Mouse (Mus musculus) v-Abl transformed pro-B cells (cell line): ENCODE measurements around the gene Meis1.

ENCODE experiments used
- in situ Hi-C, 2 experiments: fragments of 400-800 bp; cut with MboI; formaldehyde crosslinking; loops; one replicate each; pipeline ENCODE4 v1.15.1; 2025; ENCODE audit not compliant: unreplicated experiment in 2 of 2

Meis1 gene

DNA sequence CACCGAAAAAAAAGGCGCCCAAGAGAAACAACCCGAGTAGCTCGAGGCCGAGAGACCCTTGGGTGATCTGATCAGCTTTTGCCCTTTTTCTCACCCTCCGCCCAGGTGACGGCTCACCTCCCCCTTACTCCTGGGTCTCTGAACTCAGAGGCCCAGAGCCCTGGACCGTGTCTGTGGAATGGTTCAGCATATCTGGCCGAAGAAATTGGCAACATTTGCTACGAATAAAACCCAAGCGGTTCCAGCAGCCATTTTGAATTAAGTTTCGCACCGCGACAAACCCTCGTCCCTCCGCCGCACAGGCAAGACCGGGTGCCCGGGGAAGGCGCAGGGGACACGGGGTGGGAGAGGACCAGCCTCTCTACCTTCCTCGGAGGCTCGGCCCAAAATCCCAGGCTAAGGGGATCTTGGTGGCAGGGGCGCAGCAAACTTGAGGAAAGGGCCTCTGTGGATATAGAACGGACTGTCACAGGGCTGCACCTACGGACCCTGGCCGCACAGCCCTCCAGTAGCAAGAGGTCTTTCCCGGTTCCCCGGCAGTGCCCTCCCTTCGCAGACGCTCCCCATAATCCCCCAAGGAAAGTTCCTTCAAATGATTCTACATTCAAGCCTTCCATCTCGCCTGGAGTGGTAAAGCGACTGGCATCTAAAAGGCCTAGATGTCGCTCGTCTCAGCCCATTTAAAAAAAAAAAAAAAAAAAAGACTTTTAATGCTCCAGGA, 4.2 kb downstream of the Meis1 start:
- in situ Hi-C loops, result no loop called here

DNA sequence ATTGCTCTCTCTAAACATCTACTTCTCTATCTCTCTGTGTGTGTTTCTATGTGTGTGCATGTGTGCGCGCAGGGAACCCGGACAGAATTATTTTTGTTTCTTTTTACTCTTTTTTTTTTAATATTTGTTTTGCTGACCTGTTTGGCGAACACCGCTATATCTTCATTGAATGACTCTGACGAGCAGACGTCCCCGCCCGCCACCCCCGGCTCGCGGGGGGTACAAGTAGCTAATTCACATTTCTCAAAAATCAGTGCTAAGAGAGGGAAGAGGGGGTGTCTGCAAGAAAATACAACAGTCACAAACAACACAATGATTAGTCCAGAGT, 4.7 kb downstream of the Meis1 start:
- in situ Hi-C loops, result no loop called here

DNA sequence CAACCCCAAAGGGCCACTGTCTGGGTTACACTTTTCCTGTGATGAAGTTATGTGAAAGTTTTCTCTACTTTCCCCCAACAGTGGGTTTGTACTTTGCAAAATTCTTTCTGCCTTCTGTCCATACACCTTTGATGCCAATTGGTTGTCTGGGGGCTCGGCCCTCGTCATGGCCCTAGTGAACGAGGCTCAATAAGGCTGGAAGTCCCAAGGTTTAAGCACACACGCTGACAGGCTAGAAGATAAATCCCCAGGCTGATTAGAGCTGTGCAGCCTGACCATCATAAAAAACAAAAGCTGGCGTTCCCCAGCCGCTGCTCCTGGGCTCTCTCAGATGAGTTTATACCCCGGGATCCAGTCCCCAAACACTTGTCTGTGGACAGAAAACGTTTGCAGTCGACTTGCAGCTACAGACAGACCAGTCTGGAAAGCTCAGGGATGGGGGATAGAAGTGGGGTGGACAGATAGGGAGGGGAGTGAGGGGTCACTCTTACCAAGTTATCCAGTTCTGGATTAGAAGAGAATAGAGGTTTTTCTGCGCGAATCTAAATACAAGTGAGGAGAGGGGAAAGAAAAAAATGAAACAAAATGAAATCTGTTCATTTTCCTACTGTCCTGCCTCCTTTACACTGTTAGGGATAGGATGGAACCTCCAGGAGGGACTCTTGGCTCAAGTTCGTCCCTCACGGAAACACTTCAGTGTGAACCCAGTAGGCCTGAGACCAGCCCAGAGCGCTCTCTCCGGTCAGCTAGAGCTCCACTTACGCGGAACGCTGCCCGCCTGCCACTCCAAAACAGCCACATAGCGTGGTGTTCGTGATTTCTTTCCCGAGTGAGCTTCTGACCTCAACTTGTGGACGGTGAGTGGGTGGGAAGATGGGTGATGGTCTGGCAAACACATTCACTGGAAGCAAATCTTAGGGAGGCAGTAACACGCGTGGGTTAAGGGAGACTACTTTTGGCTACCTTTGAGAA, 5.4 kb downstream of the Meis1 start:
- in situ Hi-C loops, result no loop called here

DNA sequence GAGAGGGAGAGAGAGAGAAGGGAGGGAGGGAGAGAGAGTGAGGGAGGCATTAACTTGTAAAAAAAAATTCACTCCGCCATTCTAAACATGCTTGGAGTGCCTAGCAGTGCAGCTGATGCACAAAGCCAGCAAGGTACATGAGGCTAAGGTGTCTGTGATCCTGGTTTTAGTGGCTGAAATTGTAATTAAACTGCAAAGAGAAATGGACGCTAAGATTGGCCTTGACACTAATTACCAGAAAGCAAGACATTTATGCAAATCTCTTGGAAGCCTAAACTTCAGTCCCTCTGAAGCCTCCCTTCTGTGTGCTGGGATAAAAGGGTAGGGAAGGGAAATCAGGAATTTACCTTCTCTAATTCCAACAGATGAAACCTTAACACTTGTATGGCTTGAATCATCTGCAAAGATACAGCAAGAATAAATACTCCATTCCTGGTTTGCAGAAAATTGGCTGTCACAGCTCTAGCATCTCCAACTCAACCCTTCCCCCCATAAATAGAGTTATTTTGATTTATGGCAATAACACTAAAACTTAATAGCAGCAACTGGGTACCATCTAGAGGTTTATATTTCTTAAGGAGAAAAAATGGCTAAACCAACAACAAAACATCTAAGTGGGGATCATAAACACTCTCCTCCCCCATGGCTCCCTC, 6.2 kb downstream of the Meis1 start:
- in situ Hi-C loops, result no loop called here

DNA sequence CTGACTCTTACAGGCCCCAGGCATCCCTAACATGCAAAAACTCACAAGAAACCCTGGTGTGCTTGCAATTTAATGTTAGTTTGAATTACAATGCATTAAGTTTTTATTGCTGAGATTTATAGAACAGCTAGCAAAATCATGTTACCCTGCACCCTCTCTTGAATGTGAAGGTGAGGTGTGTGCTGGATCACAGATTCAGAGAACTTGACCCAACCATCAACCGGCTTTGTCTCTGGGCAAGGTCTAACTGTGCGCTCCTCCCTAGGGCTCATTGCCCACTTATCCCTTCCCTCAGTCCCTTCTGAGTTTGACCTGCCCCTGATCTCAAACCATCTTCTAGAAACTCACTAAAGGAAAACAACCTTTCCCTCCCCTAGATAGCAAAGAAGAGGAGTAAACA, 6.8 kb downstream of the Meis1 start:
- in situ Hi-C loops, result no loop called here

DNA sequence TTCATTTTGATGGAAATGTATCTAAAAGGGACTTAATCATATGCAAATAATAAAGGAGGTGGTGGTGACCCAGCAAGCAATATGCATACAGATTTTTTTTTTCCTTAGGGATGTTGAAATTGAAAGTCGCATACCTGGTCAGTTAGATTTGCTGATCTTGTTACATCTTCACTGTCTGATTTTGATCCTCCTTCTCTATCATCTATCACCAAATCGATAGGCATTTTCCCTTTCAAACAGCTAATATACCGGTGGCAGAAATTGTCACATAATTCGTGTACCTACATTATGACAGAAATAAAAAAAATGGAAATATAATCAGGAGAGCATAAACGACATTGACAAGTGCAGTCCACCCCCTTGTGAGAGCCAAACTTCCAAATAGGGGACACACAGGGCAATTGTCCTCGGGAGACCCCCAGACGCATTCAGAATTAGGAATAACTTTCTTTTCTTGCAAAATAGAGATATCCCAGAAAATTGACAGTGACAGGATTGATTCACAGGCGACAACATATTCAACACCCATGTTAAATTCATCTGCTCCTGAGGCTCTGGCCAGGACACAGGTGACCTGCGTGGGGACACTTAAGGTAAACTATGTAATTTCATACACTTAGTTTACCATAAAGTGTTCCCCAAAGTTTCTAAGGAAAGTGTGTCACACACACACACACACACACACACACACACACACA, 7.5 kb downstream of the Meis1 start:
- in situ Hi-C loops, result no loop called here

DNA sequence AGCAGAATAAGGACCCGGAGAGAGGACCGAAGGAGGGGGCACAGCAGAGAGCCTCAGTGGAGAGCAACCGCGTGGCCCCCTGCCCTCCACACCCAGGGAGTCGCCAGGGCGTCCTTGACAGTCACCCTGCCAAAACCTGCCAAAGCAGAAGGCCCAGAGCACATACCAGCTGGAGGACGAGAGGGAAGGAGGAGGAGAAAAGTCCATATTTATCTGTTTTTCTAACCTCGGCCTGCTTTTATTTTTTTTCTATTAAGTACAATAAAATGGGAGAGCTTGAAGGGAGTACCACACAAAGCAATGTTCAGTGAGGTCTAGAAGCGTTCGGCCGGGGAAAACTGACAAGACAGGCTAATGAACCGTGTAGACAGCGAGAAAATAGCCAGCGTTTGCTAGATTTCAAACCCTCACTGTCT, 8.4 kb downstream of the Meis1 start:
- in situ Hi-C loops, result no loop called here

DNA sequence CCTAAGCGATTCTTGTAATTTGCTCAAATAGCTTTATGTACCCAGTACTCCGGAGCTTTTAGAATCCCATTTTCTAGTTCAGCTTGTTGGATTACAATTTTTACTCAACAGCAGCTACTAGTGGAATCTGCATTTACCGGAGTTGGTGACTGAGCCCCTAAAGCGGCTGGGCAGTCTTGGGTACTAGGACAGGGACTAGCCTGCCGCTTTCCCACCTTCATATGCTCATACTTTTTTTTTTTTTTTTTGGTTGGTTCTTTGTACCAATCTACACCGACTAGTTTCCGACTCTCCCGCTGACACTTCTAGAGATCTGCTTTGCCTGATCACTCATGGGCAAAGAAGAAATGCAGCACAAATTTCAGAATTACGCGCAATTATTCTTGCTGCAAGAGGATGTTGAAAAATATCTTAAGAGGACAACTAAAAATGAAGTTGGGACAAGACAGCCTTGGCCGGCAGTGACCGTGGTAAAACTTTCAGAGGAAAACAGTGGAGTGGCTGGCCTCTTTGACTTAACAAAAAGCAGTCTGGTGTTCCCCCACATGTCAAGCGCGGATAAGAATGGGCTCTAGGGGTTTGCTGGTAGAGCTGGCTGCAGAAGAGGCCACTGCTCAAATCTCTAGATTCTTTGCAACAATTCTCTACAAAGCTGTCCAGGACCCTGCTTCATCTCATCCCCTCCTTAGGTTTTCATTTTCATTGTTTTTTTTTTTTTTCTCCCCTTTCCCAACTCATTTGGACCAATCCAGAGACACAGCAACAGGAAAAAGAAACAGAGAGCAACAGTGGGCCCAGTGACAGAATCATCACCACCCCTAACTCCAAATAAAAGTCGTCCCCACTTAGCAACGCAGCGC, 9.0 kb downstream of the Meis1 start:
- in situ Hi-C loops, result no loop called here

DNA sequence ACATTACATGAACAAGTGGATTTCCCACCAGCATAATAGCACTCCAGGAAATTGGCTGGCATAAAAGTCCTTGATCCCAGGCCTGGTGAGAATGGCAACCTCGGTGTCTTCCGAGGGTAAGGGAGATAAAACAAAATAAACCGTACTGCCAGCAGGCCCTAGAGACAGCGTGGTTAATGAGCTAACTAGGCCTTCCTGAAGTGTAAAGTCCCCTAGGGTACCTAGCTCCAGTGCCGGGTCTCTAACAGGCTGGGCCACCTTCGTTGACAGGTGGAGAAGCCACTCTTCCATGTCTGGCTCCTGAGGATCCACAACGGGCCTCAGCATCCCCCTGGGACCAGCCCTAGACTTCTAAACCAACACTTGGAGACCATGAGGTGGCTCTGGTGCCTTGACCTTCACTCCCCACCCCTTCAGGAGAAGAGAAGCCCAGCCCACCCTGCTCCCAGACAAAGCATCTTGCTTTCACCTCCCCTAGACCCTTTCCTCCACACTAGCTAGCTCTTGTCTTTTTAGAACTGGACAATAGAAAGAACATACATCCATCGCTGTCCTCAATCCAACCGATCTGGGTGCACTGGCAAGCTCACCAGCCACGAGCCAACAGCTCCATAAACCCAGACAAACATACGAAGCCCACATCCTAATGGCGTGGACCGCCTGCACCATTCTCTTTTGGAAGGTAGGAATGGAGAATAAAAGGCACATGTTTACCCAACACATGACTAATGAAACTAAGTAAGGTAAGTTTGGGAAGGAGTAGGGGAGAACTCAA, 10.0 kb downstream of the Meis1 start:
- in situ Hi-C loops, result no loop called here

DNA sequence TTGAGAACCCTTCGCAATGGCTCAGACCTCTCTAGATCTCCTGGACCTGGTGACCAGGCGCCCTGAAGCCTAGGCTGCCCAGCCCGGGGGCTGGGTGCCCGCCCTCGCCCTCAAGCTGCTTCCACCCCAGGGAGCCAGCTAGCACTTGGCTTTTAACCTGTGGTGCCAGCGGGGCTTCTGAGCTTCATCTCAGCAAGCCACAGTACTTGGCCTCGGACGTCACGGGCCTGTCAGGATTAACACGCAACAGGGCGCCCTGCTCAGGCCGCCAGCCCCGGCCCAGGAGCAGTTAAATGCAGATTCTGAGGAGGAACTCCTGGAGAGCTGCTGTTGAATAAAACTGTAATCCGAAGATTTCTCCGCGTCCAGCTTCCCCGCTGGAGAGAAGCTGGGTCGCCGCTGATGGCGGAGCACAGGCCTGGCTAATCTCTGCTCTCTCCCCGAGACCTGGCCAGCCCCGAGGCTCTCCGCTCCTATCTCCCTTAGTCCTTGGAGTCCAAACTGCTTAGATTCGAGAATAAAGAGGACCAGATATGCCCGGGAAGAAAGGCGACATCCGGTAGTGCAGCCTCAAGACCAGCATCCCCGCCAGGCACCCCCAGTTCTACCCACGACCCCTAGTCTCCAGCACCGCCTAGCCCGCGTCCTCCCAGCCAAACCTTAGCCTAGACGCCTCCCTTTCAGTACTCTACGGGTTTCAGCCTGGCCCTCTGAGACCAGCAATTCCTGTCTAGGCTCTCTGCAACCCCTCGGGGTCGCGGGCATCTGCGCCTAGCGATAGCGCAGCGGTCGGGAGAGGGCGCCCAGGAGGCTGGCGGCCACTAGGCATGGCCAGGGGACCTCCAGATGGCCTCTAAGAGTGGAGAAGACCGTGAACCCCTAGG, 11.0 kb downstream of the Meis1 start:
- in situ Hi-C loops, result no loop called here

DNA sequence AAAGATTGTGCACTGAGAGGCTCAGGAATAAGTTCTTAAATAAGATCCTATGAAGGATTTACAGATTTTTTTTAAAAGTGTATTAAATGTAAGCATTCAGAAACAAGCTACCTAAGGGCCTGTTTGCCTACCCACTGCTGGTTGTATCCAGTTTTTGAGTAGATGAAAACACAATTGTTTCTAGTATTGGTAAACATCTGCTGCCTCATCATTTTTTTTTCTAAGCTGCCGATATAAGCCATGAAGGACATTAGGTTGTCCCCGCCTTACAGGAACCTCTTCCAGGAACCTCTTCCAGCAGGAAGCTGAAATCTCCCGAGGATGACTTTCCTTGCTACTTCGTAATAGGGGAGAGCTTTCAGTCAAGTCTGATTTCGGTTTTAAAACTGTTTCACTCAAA, 11.7 kb downstream of the Meis1 start:
- in situ Hi-C loops, result no loop called here

DNA sequence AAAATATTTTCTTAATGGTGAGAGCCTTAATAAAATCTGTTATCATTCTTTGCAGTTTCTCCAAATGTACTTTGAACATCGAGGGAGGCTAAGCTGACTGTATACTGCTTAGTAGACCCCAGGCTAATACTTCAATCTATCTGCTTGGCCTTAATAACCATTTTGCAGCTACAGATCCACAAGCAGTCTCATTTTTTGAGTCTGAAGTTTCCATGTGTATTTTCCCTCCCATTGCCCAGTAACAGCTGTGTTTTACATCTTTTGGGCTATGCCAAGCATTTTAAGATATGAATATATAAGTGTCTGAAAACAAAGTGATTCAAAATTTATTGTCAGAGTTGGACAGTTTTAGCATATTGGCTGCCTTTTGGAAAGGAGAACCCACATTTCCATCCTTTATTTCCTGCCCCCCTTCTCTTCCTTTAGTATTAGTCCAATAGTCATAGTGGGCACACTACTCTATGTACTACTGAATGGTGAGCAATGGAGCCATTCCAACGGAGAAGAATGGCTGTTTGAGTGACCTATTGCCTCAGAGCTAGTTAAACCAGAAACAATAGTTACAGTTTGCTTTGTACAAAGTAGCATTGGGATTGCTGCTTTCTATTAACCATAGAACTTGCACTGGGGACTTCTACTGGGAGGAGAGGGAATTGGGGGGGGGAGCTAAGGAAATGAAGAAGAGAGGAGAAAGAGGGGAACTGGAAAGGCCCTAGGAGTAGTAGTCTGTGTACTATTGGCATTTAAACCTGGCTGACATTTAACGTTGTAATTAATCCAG, 12.7 kb downstream of the Meis1 start:
- in situ Hi-C loops, result no loop called here

DNA sequence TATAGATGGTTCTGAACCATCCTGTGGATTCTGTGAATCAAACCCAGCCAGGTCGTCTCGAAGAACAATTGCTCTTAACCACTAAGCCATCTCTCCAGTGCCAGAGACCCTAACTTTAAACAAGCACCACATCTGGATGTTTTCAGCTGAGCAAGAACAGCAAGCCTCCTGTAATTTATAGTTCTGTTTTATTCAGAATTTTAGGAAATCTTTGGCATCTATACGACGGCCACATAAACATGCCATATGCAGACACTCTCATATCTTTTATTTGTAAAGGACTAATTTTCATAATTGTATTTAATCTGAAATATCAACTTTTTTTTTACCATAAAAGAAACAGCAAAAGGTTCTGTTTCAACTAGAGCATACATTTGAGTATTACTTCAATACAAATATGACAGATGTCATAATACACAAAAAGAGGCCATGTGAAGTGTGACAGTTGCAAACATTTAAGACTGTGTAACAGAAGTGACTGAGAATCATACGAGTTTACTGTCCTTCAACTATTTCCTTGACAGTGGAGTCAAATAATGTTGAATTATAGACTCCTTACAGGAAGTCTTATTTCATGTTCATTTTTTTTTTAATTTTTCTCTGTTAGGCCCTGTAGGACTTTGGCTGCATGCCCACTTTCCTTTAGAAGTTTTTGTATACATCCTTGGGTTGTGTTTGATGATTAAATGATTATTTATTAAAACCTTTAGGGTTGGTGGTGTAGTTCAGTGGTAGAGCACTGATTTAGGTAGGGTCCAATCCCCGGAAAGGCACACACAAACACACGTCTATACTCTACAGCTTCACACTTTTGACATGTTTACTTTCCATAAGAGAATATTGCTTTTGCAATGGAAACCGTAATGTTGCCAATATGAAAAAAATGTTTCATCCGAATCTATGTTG, 13.5 kb downstream of the Meis1 start:
- in situ Hi-C loops, result no loop called here

DNA sequence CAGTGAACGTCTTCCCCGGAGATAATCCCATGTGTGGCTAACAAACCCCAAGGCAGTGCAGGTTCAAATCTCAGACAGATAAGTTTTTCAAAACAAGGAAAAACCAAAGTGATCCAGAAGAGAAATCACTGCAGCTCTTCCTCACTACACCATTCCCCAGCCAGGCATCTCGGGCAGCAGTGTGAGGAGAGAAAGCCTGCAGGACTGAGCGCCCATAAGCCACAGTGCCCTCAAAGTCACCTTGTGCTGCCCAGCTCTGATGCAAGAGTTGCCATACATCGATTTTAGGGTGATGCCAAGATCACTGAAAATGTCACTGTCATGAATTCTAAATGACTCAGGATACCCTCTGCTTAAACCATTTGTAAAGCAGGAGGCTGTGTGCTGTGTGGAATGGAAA, 15.7 kb downstream of the Meis1 start:
- in situ Hi-C loops, result no loop called here

DNA sequence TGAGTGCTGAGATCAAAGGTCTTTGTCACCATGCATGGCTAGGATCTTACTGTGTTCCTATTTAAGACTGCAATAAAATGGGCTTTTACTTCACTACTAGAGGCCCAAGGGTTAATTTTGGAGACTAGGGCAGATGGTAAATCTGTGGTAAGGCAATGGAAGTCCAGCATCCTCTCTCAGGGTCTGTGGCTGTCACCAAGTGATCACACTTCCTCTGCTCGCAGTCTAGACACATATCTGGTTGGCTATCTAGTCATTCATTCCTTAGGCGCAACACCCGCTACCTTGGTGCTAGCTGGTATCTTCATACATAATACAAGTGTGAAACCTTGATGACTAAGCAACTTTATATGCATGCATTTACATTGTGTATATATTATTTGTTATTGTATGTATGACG, 22.0 kb downstream of the Meis1 start:
- in situ Hi-C loops, result no loop called here

DNA sequence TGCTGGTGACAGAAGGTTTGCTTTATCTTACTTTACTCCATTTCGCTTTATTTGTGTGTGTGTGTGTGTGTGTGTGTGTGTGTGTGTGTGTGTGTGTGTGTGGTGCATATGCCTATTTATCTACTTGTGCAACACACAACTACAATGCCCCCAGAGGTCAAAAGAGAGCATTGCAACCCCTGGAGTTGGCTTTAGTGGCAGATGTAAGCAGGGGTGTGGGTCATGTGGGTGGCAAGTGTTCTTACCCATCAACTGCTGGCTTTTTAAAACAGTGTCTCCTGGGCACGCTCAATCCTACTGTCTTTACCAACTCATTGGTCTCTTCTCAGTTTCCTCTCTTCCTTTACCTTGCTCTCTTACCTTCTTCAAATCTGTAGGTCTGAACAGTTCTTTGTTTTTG, 22.5 kb downstream of the Meis1 start:
- in situ Hi-C loops, result no loop called here

DNA sequence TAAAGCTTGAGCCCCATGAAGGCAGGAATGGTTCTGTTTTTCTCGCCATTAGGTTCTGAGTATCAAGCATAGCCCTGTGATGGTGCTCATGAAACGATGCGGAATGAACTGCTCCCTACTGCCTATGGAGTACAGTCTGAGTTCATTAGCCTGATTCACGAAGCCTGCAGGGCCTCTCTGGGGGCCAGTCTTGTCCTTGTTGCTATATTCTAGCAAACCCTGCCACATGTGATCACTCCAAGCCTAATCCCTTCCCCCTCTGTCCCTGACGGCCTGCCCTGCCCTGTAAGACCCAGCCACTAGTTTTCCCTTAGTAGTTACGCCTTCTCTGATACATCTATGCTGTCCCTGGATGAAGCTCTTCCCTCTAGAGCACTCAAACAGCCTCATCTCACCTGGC, 26.0 kb downstream of the Meis1 start:
- in situ Hi-C loops, result no loop called here
